Mouse (Mus musculus): ENCODE measurements at regions not wholly inside any gene's neighbourhood (a gene's known extent, or its start where the extent isn't known, plus 50 kb on each side); places are given as distances from the start of the nearest gene placed in this dataset.

DNA sequence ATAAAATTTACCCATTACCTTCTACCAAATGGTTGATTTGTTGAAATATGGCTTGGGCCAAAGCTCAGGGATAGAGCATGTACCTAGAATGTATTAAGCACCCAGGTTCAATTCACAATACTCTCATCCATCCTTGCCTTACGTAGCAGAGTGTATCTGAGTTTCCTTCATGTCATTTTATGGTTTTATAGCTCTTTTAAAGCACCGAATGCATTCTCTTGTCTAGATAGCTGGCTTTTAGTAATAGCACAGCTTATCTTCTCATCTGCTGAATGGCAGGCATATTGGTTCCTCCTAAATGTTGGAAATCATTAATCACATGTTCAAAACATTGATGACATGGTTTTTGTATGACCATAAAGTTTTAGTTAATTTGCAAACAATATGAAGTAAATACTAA is 212.8 kb downstream of the Gm7489 start:
- Histone ChIP-seq H3K27me3 (replicated peaks) (no peaks in the 10 kb centered on the region), H3K4me3 (replicated peaks) (no peak overlapping the region), H3K9me3 (no peaks in the 10 kb centered on the region), H3K4me1 (no peaks in the 10 kb centered on the region), H3K36me3 (replicated peaks; ENCODE audit: low read length) (no peaks in the 10 kb centered on the region)
- TF ChIP-seq FLI1 (IDR thresholded peaks at IDR 0.05; ENCODE audit: low read length) (no peak), GATA1 (IDR thresholded peaks at IDR 0.05; ENCODE audit: borderline replicate concordance, low read length) (no peak)

DNA sequence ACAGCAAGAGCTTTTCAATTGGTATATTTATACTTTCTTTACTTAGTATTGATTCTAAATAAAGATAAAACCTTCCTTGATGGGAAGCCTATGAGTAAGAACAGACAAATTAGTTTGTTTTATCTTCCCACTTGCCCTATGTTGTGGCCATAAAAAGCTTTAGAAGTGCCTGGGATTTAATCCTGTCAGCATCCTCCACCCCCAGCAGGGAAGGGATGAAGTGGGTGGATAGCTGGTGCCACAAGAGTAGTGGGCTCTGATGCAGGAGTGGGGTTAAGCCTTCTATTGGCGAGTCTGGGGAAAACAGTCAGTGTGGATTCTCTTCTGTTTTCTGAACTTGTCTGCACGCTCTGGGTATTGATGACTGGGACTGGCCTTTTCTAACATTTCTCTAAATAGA is 227.7 kb downstream of the Gm7489 start:
- Histone ChIP-seq H3K36me3 (replicated peaks; ENCODE audit: low read length) (no peaks in the 10 kb centered on the region), H3K9me3 (no peaks in the 10 kb centered on the region), H3K4me3 (replicated peaks) (no peak overlapping the region), H3K27me3 (replicated peaks) (no peaks in the 10 kb centered on the region), H3K4me1 (no peaks in the 10 kb centered on the region)
- TF ChIP-seq FLI1 (IDR thresholded peaks at IDR 0.05; ENCODE audit: low read length) (no peak), GATA1 (IDR thresholded peaks at IDR 0.05; ENCODE audit: borderline replicate concordance, low read length) (no peak)

DNA sequence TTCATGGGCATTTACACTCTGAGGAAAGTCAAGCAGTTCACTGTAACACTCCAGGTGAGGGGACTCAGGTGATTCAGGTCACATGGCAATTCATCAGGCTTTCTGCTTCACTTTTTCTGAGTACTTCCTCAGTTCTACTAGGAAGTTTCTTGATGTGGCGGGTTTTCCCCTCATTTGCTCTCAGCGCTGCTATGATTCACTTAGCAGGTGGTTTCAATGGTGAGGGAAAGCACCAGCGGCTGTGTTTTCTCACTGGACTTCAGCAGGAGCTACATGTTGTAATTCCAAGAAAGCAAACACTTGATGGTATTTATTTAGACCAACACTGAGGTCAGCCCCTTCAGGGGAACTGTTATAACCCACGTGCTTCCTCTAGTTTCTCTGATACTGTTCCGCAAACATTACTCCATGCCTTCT is 229.4 kb downstream of the Gm7489 start:
- no peaks in the 10 kb centered on the region for H3K4me1 ChIP-seq
- no peaks in the 10 kb centered on the region for H3K9me3 ChIP-seq
- TF ChIP-seq GATA1 (IDR thresholded peaks at IDR 0.05; ENCODE audit: borderline replicate concordance, low read length) (no peak), FLI1 (IDR thresholded peaks at IDR 0.05; ENCODE audit: low read length) (no peak)
- no peaks in the 10 kb centered on the region for H3K27me3 ChIP-seq (replicated peaks)
- no peaks in the 10 kb centered on the region for H3K36me3 ChIP-seq (replicated peaks; ENCODE audit: low read length)
- no peak overlapping the region for H3K4me3 ChIP-seq (replicated peaks)

DNA sequence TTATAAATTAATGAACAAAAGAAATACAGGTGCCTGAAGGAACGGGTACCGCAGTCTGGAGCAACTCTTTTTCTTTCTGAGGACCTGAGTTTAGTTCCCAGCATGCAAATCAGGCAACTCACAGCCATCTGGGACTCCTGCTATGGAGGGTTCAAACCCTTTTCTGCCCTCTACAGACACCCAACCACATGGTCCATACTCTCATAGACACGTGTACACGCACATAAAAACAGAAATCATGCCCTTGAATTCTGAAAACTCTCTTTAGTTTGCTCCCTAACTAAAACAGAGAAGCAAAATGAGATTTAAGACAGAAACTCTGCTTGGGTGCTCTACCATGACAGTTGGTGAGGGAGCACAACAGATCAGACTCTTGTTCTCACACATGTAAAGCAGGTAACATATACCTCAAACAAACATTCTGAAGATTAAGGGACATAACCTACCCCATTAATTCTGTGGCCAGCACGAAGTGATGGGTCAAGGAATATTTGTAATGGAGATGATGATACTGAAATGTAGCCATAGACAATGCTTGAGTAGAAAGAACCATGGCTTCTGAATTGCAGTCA is 233.3 kb downstream of the Gm7489 start:
- Histone ChIP-seq H3K36me3 (replicated peaks; ENCODE audit: low read length) (no peaks in the 10 kb centered on the region), H3K9me3 (no peaks in the 10 kb centered on the region), H3K27me3 (replicated peaks) (no peaks in the 10 kb centered on the region), H3K4me3 (replicated peaks) (no peak overlapping the region), H3K4me1 (no peaks in the 10 kb centered on the region)
- no peak for TF ChIP-seq GATA1 (IDR thresholded peaks at IDR 0.05; ENCODE audit: borderline replicate concordance, low read length)
- no peak for TF ChIP-seq FLI1 (IDR thresholded peaks at IDR 0.05; ENCODE audit: low read length)

DNA sequence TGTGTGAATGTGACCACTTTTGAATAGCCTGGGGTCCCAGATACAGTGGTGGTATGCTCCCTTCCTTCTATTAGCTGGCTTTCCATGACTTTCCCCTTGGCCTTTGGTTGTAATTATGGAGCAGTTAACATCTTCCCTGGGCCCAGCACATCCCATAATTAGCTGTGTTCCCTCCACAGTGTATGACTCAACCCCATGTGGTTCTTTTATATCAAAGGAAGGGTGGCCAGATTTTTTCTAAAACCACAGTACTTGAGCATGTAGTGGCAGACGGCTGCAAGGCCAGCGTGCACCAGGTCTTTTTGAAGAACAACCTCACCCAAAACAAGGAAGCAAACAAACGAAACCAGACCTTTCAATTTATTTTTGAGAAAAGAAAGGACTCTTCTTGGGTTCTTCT is 235.8 kb downstream of the Gm7489 start:
- no peak overlapping the region for H3K4me3 ChIP-seq (replicated peaks)
- H3K9me3 ChIP-seq = no peaks in the 10 kb centered on the region
- TF ChIP-seq GATA1 (IDR thresholded peaks at IDR 0.05; ENCODE audit: borderline replicate concordance, low read length) = no peak
- no peak for TF ChIP-seq FLI1 (IDR thresholded peaks at IDR 0.05; ENCODE audit: low read length)
- H3K36me3 ChIP-seq (replicated peaks; ENCODE audit: low read length) = no peaks in the 10 kb centered on the region
- H3K27me3 ChIP-seq (replicated peaks) = no peaks in the 10 kb centered on the region
- H3K4me1 ChIP-seq = no peaks in the 10 kb centered on the region

DNA sequence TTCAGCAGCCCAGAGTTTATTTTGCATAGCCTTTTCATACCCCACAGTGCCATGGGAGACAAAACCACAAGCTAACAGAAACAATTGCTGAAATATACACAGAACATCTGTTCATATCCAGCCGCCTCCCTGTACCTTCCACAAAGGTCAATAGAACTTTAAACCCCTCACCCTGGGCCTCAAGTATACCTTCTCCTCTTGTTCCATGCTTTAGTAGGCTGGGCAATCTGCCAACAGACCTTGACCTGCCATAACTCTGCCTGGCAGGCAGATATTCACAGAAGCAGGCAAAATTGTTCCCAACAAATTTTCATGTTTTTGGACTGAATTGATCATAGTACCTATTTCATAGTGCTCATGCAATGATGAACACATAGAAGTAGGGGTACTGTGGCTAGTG is 279.6 kb downstream of the Gm7489 start:
- H3K4me1 ChIP-seq = no peaks in the 10 kb centered on the region
- no peaks in the 10 kb centered on the region for H3K27me3 ChIP-seq (replicated peaks)
- H3K9me3 ChIP-seq = no peaks in the 10 kb centered on the region
- H3K4me3 ChIP-seq (replicated peaks) = no peak overlapping the region
- TF ChIP-seq GATA1 (IDR thresholded peaks at IDR 0.05; ENCODE audit: borderline replicate concordance, low read length) (no peak), FLI1 (IDR thresholded peaks at IDR 0.05; ENCODE audit: low read length) (no peak)
- no peaks in the 10 kb centered on the region for H3K36me3 ChIP-seq (replicated peaks; ENCODE audit: low read length)

DNA sequence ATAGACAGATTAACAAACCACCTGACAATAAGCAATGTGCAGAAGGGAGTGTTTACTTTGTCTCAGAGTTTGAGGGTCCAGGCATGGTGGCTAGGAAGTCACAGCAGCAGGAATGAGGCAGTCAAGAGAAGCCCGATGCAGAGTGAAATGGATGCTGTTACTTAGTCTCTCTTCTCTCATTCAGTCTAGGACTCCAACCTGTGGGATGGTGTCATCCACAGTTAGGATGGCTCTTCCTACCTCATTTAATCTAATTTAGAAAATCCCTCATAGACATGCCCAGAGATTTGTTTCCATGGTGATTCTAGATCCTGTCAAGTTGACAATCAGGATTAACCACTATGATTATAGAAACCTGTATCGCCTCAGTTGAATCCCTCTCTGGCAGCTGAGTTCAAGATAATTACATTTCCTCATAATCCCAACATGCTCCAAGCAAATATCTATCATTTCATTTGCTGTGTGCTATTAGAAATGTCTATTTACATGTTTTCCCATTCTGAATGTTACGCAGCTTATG is 283.2 kb downstream of the Gm7489 start:
- Histone ChIP-seq H3K4me3 (replicated peaks) (no peak overlapping the region), H3K27me3 (replicated peaks) (no peaks in the 10 kb centered on the region), H3K36me3 (replicated peaks; ENCODE audit: low read length) (no peaks in the 10 kb centered on the region), H3K4me1 (no peaks in the 10 kb centered on the region), H3K9me3 (no peaks in the 10 kb centered on the region)
- TF ChIP-seq GATA1 (IDR thresholded peaks at IDR 0.05; ENCODE audit: borderline replicate concordance, low read length) (no peak), FLI1 (IDR thresholded peaks at IDR 0.05; ENCODE audit: low read length) (no peak)

DNA sequence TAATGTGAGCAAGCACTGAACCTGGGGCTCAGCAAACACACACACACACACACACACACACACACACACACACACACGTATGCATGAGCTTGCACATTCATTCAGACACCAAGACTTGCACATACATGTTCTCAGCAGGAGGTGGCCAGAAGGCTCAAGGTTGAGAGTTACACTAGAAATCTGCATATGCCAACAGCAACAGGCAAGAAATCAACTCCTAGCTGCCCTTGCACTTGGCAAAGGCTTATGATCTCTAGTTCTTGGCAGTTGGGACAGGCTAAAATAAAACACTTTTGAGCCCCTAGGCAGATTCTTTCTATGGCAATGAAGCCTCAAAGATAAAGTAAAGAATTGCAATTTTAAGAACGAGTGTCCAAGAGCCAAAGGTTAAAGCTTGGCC is 292.5 kb downstream of the Gm7489 start:
- no peaks in the 10 kb centered on the region for H3K4me1 ChIP-seq
- no peaks in the 10 kb centered on the region for H3K9me3 ChIP-seq
- no peak for TF ChIP-seq GATA1 (IDR thresholded peaks at IDR 0.05; ENCODE audit: borderline replicate concordance, low read length)
- no peak for TF ChIP-seq FLI1 (IDR thresholded peaks at IDR 0.05; ENCODE audit: low read length)
- no peaks in the 10 kb centered on the region for H3K27me3 ChIP-seq (replicated peaks)
- no peak overlapping the region for H3K4me3 ChIP-seq (replicated peaks)
- no peaks in the 10 kb centered on the region for H3K36me3 ChIP-seq (replicated peaks; ENCODE audit: low read length)

DNA sequence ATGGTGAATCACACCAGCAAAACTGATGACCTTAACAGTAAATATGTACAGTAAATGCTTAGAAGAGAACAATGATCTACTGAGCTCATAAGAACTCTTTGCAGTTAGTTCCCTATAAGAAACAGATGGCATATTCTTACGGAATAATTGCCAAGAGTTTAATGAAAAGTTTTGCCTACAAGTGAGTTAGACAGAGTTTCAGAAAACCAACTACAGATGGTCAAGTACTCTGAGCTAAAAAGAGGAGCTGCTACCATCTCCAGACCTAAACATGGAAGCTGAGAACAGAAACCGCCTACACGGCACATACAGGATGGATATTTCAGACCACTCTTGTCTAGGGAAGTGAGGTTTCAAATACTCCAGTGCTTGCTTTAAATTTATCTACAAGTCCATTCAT is 293.1 kb downstream of the Gm7489 start:
- Histone ChIP-seq H3K4me3 (replicated peaks) (no peak overlapping the region), H3K4me1 (no peaks in the 10 kb centered on the region), H3K9me3 (no peaks in the 10 kb centered on the region), H3K36me3 (replicated peaks; ENCODE audit: low read length) (no peaks in the 10 kb centered on the region), H3K27me3 (replicated peaks) (no peaks in the 10 kb centered on the region)
- TF ChIP-seq GATA1 (IDR thresholded peaks at IDR 0.05; ENCODE audit: borderline replicate concordance, low read length) (no peak), FLI1 (IDR thresholded peaks at IDR 0.05; ENCODE audit: low read length) (no peak)

Measured in megakaryocyte, embryonic 14.5 days (primary cell).